Mouse (Mus musculus): Measurements from ENCODE around the gene Scg3. TPM values are rescaled to one million over a fixed set of nuclear protein-coding genes. Genes with fewer than 3 reads are reported as not detected.

Scg3 gene
- total RNA-seq (2022), result under 1 TPM; 0.19 to 0.80 (median 0.53) TPM

GRCm38 (mm10) chr9:75683426-75684191 is at the start of gene Scg3:
Gene Scg3 (minus strand): TSS chr9:75684056.
- DNase-seq (ENCODE audit: low spot score in 2 of 2), result peak; percentile 4 to 38

- peak; percentile 23 to 29 for DNase-seq (ENCODE audit: low spot score in 2 of 2)
These were observed 36.3 kb upstream of the Scg3 start for GRCm38 (mm10) chr9:75719952-75720687.

- peak; percentile 9 to 31 for DNase-seq (ENCODE audit: low spot score in 2 of 2)
These were observed 35.6 kb upstream of the Scg3 start for GRCm38 (mm10) chr9:75719481-75719880.

GRCm38 (mm10) chr9:75684772-75685171 is 916 bp upstream of the Scg3 start:
- no peak for DNase-seq (ENCODE audit: low spot score in 2 of 2)

DNA sequence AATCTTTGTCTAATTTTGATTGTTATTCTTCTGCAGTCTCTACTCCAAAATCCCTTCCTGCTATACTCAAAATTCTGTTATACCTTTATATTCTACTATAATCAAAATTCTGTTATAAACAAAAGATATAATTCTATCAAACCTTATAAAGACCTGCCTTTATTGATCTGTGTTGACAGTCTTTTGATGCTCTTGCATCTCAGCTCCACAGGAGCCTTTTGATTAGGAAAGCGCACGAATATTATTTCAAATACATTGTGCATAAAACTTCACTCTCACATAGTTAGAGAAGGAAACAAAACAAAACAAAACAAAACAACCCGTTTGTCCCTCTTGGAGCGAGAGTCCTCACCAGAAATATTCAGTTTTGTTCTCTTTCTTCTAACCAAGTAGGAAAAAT is 436 bp upstream of the Scg3 start:
- DNase-seq (ENCODE audit: low spot score in 2 of 2), result no peak

GRCm38 (mm10) chr9:75680606-75681005 is 3.2 kb downstream of the Scg3 start:
- DNase-seq (ENCODE audit: low spot score in 2 of 2), result no peak

- DNase-seq (ENCODE audit: low spot score in 2 of 2), result no peak
These were observed 4.2 kb downstream of the Scg3 start for GRCm38 (mm10) chr9:75679629-75680028.

- DNase-seq (ENCODE audit: low spot score in 2 of 2), result peak; percentile 28 to 38
These were observed 5.5 kb downstream of the Scg3 start for GRCm38 (mm10) chr9:75678341-75678740.

- no peak for DNase-seq (ENCODE audit: low spot score in 2 of 2)
These were observed 7.6 kb downstream of the Scg3 start for GRCm38 (mm10) chr9:75676226-75676625.

DNA sequence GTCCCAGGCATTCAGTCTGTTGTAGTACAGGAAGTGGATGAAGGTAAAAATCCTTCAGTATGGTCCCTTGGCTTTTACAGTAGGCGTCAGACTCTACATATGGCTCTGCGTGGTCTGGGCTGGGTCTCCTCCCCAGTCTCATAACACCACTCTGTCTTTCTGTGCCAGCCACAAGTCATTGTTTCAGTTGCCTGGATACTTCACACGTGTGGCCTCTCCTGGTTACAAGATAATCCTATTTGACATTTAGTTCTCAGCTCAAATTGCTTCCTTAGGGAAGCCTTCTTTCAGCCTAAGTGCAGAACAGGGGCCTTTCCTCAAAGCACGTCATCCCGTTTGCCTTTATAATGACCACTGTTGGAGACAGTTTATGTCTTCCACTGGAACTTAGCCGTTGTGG is 11.1 kb downstream of the Scg3 start:
- DNase-seq (ENCODE audit: low spot score in 2 of 2), result no peak

DNA sequence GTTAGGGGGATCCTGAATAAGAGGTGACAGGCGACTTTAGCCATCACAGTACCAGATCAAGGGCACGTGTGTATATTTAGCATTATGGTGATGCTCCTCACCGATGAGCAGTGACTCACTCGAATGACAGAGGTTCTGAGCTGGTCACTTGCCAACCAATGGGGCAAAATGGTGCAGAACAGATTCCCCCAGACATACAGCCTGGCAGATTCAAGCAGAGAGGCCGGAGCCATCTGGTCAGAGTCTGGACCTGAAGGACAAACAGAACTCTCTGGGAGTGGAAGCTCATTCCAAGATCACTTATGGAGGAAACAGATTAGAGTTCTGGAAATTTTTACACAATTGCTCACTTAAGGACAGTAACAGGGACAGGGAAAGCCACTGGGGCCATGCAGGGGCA is 17.2 kb downstream of the Scg3 start:
- DNase-seq (ENCODE audit: low spot score in 2 of 2), result no peak

DNA sequence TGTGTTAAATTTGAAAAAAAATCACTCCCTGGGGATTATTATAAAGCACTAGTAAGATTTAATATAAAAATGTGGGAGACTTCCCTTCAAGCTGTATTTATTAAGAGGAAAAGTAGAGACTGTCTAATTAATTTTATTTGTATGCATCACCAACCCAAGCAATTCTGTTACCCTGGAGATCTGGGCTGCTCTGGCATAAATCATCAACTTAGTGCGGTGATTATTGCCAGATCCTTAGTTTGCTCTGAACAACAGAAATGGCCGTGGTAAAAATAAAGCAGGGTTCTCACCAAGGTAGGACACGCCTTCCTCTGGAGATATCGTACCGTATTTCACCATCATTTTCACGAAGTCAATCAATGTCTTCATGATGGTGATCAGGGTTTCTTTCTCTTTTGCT is 18.5 kb downstream of the Scg3 start:
- DNase-seq (ENCODE audit: low spot score in 2 of 2), result no peak

DNA sequence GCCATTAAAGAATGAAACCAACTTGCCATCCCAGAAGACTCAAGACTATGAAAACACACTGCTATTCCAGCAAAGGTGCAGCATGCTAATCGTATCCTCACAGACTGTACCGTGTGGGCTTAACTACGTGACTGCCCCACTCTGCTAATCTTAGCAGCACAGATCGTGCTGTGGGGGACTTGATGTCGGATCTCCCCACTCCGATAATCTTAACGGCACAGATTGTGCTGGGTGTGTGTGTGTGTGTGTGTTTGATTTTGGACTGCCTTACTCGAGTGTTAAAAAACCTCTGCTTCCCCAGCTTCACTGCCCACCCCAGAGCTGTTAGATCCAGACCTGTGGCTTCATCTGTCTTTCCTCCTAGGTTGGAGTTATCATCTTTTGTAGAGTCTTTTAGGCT is 22.9 kb downstream of the Scg3 start:
- no peak for DNase-seq (ENCODE audit: low spot score in 2 of 2)

DNA sequence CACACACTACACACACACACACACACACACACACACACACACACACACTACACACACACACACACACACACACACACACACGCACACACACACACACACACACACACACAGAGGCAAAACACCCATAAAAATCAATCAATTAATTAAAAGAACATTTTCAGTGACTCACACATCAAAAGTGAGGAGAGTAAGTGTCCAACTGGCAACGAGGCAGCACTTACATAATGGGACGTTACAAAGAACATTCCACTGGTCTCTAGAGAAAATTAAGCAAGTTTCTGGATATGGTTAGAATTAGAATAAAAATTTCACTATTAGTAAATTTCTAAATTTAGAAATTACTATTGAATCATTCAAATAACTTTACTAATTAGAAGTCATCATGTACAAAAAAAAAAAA is 27.4 kb downstream of the Scg3 start:
- DNase-seq (ENCODE audit: low spot score in 2 of 2), result peak; percentile 35 to 53

- DNase-seq (ENCODE audit: low spot score in 2 of 2), result peak; percentile 36 to 47
These were observed 29.6 kb downstream of the Scg3 start for GRCm38 (mm10) chr9:75653981-75654911.

- DNase-seq (ENCODE audit: low spot score in 2 of 2), result no peak
These were observed 38.5 kb downstream of the Scg3 start for GRCm38 (mm10) chr9:75645405-75645804.

- no peak for DNase-seq (ENCODE audit: low spot score in 2 of 2)
These were observed 49.6 kb downstream of the Scg3 start for GRCm38 (mm10) chr9:75634226-75634625.

DNA sequence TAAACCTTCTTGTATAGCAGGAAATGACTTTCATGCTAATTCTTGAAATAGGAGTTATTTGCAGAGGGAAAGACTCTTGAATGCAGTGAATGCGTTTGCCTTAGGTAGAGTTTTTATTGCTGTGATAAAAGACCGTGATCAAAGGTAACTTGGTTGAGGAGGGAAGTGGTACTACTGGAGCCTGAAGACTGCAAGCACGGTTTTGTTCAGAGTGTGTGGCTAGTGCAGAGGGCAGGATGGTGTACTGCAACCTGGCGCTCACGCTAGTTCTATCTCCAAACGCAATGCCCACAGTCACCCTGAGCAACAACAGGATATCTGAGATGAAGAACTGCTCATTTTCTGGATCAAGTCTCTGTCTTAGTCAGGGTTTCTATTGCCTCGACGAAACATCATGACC is 50.3 kb downstream of the Scg3 start:
- no peak for DNase-seq (ENCODE audit: low spot score in 2 of 2)

DNA sequence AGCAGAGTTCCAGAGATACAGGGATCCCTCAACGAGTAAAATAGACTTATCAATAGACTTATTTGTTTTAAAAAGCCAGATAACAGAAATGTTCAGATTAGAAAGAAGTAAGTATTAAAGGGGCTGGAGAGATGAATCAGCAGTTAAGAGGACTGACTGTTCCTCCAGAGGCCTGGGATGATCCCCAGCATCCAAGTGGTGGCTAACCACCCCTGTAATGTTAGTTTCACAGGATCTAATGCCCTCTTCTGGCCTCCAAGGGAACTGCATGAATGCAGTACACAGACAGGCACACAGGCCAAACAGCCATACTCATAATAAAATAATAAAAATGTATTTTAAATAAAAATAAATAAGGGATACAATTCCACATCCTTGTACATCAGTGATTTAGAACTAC is 51.0 kb downstream of the Scg3 start:
- DNase-seq (ENCODE audit: low spot score in 2 of 2), result no peak

GRCm38 (mm10) chr9:75632111-75632510 is 51.7 kb downstream of the Scg3 start:
- no peak for DNase-seq (ENCODE audit: low spot score in 2 of 2)

- no peak for DNase-seq (ENCODE audit: low spot score in 2 of 2)
These were observed 52.9 kb downstream of the Scg3 start for GRCm38 (mm10) chr9:75630823-75631454.

Data from gastrocnemius, adult 8-10 months (tissue).